Mouse (Mus musculus) liver, embryonic 14.5 days (tissue): ENCODE results near the gene Lamb1.

Experiments used
- CTCF ChIP-seq: IDR thresholded peaks from 2 replicates; pipeline ENCODE4 v1.5.1; 2016; ENCODE audit warnings: antibody characterized with exemption, low read depth, control low read depth
- EP300 ChIP-seq: IDR thresholded peaks from 2 replicates; pipeline ENCODE4 v1.6.1; 2016; ENCODE audit warnings: antibody characterized with exemption, low read depth

DNA sequence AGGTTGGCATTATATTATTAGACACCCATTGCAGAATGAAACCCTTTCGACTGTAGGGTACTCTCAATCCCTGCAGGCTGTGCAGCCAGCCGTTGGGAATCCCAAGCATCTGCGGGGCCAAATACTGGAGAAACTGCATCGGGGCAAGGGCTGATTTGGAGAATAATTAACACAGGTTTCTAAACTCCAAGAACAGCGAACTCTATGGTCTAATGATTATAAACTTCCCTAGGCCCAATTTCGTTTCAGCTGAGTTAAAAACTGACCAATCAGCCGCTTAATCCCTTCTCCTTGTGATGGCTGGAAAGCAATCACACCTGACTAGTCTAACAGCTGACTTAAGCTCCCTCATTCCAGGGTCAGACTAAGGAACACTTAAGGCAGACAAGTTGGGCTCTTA lies 1.1 kb upstream of the Lamb1 start:
- TF ChIP-seq CTCF (no peak), EP300 (no peak)
